Mouse (Mus musculus) neural tube, embryonic 13.5 days (tissue): ENCODE data around the gene E130308A19Rik. TPM values are rescaled to one million over a fixed set of nuclear protein-coding genes. Genes with fewer than 3 reads are reported as not detected.

Experiments
- ATAC-seq: fragments of 200-750 bp; cut with Nextera tagmentation; 2 replicates; pipeline ENCODE4 v1.8.0; 2017; ENCODE audit warnings: low read depth, mild to moderate bottlenecking, moderate TSS enrichment, moderate library complexity
- H3K27ac ChIP-seq: fragments of 300-500 bp; sonication (generic); replicated peaks from 2 replicates; pipeline ENCODE4 v1.5.1; 2015; ENCODE audit warnings: moderate library complexity, mild to moderate bottlenecking, inconsistent platforms
- H3K27me3 ChIP-seq: fragments of 300-500 bp; sonication (generic); 2 replicates; pipeline ENCODE4 v1.6.1; 2015; ENCODE audit warnings: mild to moderate bottlenecking, inconsistent platforms
- H3K36me3 ChIP-seq: fragments of 300-500 bp; sonication (generic); 2 replicates; pipeline ENCODE4 v1.6.1; 2015; ENCODE audit warnings: mild to moderate bottlenecking, inconsistent platforms
- H3K4me1 ChIP-seq: fragments of 300-500 bp; sonication (generic); replicated peaks from 2 replicates; pipeline ENCODE4 v1.6.1; 2015; ENCODE audit warnings: inconsistent platforms
- H3K4me2 ChIP-seq: fragments of 300-500 bp; sonication (generic); 2 replicates; pipeline ENCODE4 v1.6.1; 2015; ENCODE audit warnings: inconsistent platforms, mild to moderate bottlenecking, moderate library complexity
- H3K4me3 ChIP-seq: fragments of 300-500 bp; sonication (generic); 2 replicates; pipeline ENCODE4 v1.5.1; 2015; ENCODE audit warnings: mild to moderate bottlenecking, inconsistent platforms
- H3K9ac ChIP-seq: fragments of 300-500 bp; sonication (generic); 2 replicates; pipeline ENCODE4 v1.6.1; 2015; ENCODE audit warnings: moderate library complexity, mild to moderate bottlenecking, inconsistent platforms
- H3K9me3 ChIP-seq: fragments of 300-500 bp; sonication (generic); 2 replicates; pipeline ENCODE4 v1.6.1; 2016; ENCODE audit warnings: inconsistent platforms
- WGBS: fragments of 180-500 bp; shearing (Covaris S2); methylation state at CpG from one replicate; pipeline ENCODE4 v1.1.7; 2015; 5-methylcytosine and 5-hydroxymethylcytosine counted together
- polyA plus RNA-seq: library from polyadenylated mRNA; unstranded; fragments of >200 nt; fragmentation: Nextera tagmentation; extraction: Ambion mirVana; gene quantifications from 2 replicates; pipeline ENCODE4 v1.2.1, GENCODE M21; 2015

The E130308A19Rik gene
- polyA plus RNA-seq, 1 experiment from 2014 or later, result 60.5 TPM

- H3K4me1 ChIP-seq, result peaks cover 20% of the 10 kb centered on the region
- no peak overlapping the region for H3K4me2 ChIP-seq
- H3K27ac ChIP-seq, result no peak overlapping the region
- 74% methylated on average over 4 of the region's 4 CpGs for WGBS
- H3K9me3 ChIP-seq, result no peaks in the 10 kb centered on the region
- H3K36me3 ChIP-seq, result no peaks in the 10 kb centered on the region
- ATAC-seq, result no peak
- H3K27me3 ChIP-seq, result no peaks in the 10 kb centered on the region
- no peak overlapping the region for H3K4me3 ChIP-seq
- H3K9ac ChIP-seq, result no peak overlapping the region
Observed at GRCm38 (mm10) chr4:59802792-59803191, 176.8 kb downstream of the E130308A19Rik start.

- H3K9ac ChIP-seq, result no peak overlapping the region
Observed at GRCm38 (mm10) chr4:59803358-59803757, 177.3 kb downstream of the E130308A19Rik start.

GRCm38 (mm10) chr4:59804754-59805153 lies 178.7 kb downstream of the E130308A19Rik start:
- Histone ChIP-seq H3K27me3 (no peaks in the 10 kb centered on the region), H3K36me3 (no peaks in the 10 kb centered on the region), H3K4me2 (peak overlapping the region; percentile 89), H3K9ac (peak overlapping the region; percentile 90), H3K27ac (peak overlapping the region; percentile 90), H3K4me3 (peak overlapping the region; percentile 71), H3K4me1 (peaks cover 29% of the 10 kb centered on the region), H3K9me3 (no peaks in the 10 kb centered on the region)
- WGBS, result 57% methylated on average over 1 of the region's 1 CpGs
- no peak for ATAC-seq

More at GRCm38 (mm10) chr4:59803358-59803757, 177.3 kb downstream of the E130308A19Rik start:
- no peaks in the 10 kb centered on the region for H3K36me3 ChIP-seq
- no peaks in the 10 kb centered on the region for H3K27me3 ChIP-seq
- no peaks in the 10 kb centered on the region for H3K9me3 ChIP-seq
- peaks cover 25% of the 10 kb centered on the region for H3K4me1 ChIP-seq
- H3K4me2 ChIP-seq, result no peak overlapping the region
- no peak overlapping the region for H3K27ac ChIP-seq
- no peak for ATAC-seq
- H3K4me3 ChIP-seq, result no peak overlapping the region
- WGBS, result 89% methylated on average over 5 of the region's 5 CpGs

- ATAC-seq, result peak; percentile 94
- WGBS, result 2% methylated on average over 41 of the region's 45 CpGs
- peak within 1 kb of the TSS; percentile 89 for H3K4me2 ChIP-seq
- H3K36me3 ChIP-seq, result no peaks in the 10 kb centered on the region
- peak within 1 kb of the TSS; percentile 90 for H3K27ac ChIP-seq
- peaks cover 29% of the 10 kb centered on the region for H3K4me1 ChIP-seq
- no peaks in the 10 kb centered on the region for H3K9me3 ChIP-seq
- peak within 1 kb of the TSS; percentile 90 for H3K9ac ChIP-seq
- peak within 1 kb of the TSS; percentile 71 for H3K4me3 ChIP-seq
- no peaks in the 10 kb centered on the region for H3K27me3 ChIP-seq
Observed at GRCm38 (mm10) chr4:59805181-59805967, 179.4 kb downstream of the E130308A19Rik start, which contains the start of gene Snx30. Gene Snx30 (plus strand): TSS chr4:59805840.

DNA sequence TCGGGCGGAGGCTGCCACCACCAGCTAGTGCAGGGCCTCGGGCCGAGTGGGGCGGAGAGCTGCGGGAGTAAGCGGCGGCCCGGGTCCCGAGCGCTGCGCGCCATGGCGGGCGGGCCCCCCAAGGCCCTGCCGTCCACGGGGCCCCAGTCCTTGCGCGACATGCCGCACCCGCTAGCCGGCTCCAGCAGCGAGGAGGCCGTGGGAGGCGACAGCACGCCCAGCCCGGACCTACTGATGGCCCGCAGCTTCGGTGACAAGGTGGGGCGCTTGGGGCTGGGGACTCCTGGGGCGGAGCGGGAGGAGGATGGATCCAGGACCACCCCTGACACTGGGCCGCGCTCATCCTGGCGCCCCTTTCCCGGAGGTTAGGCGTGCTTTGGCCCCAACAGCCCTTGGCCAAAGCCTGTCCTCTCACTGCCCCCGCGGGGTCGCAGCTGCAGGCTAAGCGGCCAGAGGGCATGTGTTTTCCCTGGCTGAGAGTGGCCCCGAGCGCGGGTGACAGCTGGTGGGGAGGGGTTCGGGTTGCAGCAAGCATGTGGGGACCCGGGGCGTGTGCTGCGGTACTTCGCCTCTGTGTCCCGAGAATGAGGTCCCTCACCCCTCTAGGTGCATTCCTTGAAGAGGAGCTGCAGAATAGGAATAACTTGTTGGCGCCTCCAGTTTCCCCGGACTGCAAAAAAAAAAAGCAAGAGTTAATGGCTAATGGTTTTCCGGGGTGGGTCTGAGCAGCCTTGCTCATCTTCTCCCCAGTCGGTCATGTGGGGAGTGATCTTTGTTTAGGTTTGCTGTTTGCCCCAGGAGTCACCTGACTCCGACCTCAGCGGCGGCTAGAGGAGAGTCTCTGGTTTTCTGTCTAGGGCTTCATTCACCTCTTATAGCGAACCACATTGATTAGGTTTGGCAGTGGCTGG lies 180.2 kb downstream of the E130308A19Rik start:
- WGBS, result under 1% methylated on average over 56 of the region's 58 CpGs
- H3K27ac ChIP-seq, result peak overlapping the region; percentile 90
- H3K9me3 ChIP-seq, result no peaks in the 10 kb centered on the region
- no peaks in the 10 kb centered on the region for H3K36me3 ChIP-seq
- peaks cover 29% of the 10 kb centered on the region for H3K4me1 ChIP-seq
- peak; percentile 38; the same call in 1 of the 2 replicates for ATAC-seq
- peak overlapping the region; percentile 90 for H3K9ac ChIP-seq
- H3K27me3 ChIP-seq, result no peaks in the 10 kb centered on the region
- peak overlapping the region; percentile 71 for H3K4me3 ChIP-seq
- H3K4me2 ChIP-seq, result peak overlapping the region; percentile 89

DNA sequence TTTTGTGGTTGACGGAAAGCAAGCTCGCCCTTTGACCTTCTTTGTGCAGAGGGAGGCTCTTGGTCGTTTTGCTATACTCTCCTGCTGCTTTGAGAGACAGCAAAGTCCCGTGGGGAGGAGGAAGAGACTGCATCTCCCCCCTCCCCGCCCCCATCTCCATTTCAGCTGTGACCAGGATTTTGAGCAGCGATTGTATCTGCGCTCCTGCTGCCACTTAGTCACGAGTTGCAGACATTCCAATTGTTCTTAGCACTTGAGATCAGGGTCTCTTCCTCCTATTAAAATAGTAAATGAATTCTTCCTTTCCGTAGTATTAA lies 180.8 kb downstream of the E130308A19Rik start:
- Histone ChIP-seq H3K4me1 (peaks cover 29% of the 10 kb centered on the region), H3K27me3 (no peaks in the 10 kb centered on the region), H3K9ac (peak overlapping the region; percentile 90), H3K9me3 (no peaks in the 10 kb centered on the region), H3K4me2 (peak overlapping the region; percentile 89), H3K4me3 (peak overlapping the region; percentile 71), H3K27ac (peak overlapping the region; percentile 90), H3K36me3 (no peaks in the 10 kb centered on the region)
- ATAC-seq, result no peak
- WGBS, result 3% methylated on average over 9 of the region's 9 CpGs

GRCm38 (mm10) chr4:59807521-59807920 lies 181.5 kb downstream of the E130308A19Rik start:
- H3K4me3 ChIP-seq, result peak overlapping the region; percentile 71
- H3K4me2 ChIP-seq, result peak overlapping the region; percentile 89
- peak overlapping the region; percentile 90; the same call in 1 of the 2 replicates for H3K9ac ChIP-seq
- peaks cover 29% of the 10 kb centered on the region for H3K4me1 ChIP-seq
- no peaks in the 10 kb centered on the region for H3K36me3 ChIP-seq
- no peak for ATAC-seq
- no peaks in the 10 kb centered on the region for H3K9me3 ChIP-seq
- 68% methylated on average over 2 of the region's 2 CpGs for WGBS
- H3K27me3 ChIP-seq, result no peaks in the 10 kb centered on the region
- no peak overlapping the region for H3K27ac ChIP-seq

- no peak overlapping the region for H3K4me3 ChIP-seq
- H3K4me2 ChIP-seq, result peak overlapping the region; percentile 89
- H3K4me1 ChIP-seq, result peaks cover 29% of the 10 kb centered on the region
- no peaks in the 10 kb centered on the region for H3K9me3 ChIP-seq
- 72% methylated on average over 5 of the region's 5 CpGs for WGBS
- H3K27ac ChIP-seq, result no peak overlapping the region
- H3K9ac ChIP-seq, result no peak overlapping the region
- no peak for ATAC-seq
- no peaks in the 10 kb centered on the region for H3K27me3 ChIP-seq
- H3K36me3 ChIP-seq, result no peaks in the 10 kb centered on the region
Observed at GRCm38 (mm10) chr4:59808396-59808795, 182.4 kb downstream of the E130308A19Rik start.

Other genes with a start within 250 kb of the E130308A19Rik start
- 1.4 and 2.0 TPM in 2 replicates for gene Susd1, start 187.6 kb upstream of the E130308A19Rik start, polyA plus RNA-seq
- gene Ptbp3, start 76.8 kb upstream of the E130308A19Rik start, polyA plus RNA-seq, result 25.0 and 29.5 TPM in 2 replicates
- 50.5 and 50.7 TPM in 2 replicates for gene Hsdl2, start 44.6 kb upstream of the E130308A19Rik start, polyA plus RNA-seq
- 60.3 and 67.3 TPM in 2 replicates for gene Inip, start 175.4 kb downstream of the E130308A19Rik start, polyA plus RNA-seq
- gene Snx30, start 179.6 kb downstream of the E130308A19Rik start, polyA plus RNA-seq, result 12.9 and 14.8 TPM in 2 replicates